Mouse (Mus musculus): ENCODE results near the gene Abcg5.

DNA sequence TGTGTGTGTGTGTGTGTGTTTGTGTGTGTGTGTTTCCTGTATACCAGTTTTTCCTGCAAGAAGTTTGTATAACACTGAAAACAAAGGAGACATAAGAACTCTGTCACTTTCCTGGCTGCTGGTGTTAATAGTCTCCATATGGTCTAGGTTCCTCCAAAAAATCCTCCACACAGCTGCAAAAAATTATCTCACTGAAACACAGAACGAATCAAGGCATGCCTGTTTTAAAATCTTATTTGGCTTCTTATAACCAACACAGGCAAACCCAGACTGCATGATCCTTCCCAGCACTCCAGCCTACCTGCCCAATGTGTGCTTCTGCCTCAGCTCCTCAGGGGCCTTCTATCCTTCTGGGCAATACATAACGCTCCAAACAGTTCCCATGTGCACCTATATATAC is 59.9 kb downstream of the Abcg5 start:
- TF ChIP-seq CTCF (IDR thresholded peaks at IDR 0.05; ENCODE audit: low read depth, low read length) = no peak
- no peak for TF ChIP-seq POLR2A (IDR thresholded peaks at IDR 0.05; ENCODE audit: insufficient read depth, low read length)
